Mouse (Mus musculus): ENCODE results near the gene Nfib.
A peak's percentile ranks its signal among the peaks of the same experiment; 100 is the strongest.

Nfib gene

DNA sequence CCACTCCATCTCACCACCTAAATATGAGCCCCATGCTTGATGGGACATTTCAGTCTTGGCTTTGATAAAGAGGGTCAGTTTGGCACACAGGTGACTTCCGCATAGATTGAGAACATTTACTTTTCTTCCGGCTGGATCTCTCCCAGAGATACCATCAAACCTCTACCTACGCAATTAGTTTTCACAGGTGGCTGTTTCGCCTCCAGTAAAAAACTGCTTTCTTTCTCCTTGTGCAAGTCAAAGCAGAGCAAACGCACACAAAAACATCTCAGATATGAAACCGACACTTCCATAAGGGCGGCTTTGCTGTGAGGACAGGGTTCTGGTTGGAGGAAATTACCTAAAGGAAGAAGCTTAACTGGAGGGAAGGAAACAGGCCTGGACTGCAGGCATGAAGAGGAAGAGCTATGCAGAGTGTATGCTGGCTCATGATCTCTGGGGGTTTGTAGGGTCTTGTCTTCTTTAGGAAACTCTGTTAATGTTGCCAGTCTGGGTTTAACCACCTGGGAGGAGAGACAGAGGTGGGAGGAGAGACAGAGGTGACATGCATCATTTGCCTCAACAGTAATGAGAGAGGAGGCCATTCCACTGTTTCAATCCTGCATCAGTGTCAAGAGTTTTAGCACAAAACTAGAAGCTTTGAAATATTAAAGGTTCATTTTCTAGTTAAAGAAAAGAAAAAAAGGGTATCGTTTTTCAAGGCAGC lies 249.8 kb downstream of the Nfib start:
- no peak for DNase-seq

GRCm38 (mm10) chr4:82454989-82455388 lies 250.6 kb downstream of the Nfib start:
- no peak for DNase-seq

- DNase-seq = no peak
Observed at GRCm38 (mm10) chr4:82453341-82453740, 252.2 kb downstream of the Nfib start.

DNA sequence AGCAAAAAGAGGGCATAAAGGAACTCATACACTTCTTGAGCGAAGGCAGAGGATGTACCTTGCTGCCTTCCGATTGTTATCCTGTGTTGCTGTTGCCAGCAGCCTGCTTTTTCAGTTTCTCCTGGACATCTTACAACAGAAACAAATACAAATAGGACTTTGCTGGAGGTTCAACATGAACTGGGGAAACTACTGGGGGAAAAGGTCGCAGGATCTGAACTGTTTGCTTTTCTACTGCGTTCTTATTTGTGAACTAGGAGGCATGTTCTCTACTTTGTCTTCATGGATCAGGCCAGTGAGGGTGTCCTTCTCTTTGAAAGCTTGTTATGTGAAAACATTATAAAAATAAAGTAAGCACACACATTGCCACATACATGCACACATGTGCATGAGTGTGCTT lies 252.6 kb downstream of the Nfib start:
- DNase-seq = no peak

DNA sequence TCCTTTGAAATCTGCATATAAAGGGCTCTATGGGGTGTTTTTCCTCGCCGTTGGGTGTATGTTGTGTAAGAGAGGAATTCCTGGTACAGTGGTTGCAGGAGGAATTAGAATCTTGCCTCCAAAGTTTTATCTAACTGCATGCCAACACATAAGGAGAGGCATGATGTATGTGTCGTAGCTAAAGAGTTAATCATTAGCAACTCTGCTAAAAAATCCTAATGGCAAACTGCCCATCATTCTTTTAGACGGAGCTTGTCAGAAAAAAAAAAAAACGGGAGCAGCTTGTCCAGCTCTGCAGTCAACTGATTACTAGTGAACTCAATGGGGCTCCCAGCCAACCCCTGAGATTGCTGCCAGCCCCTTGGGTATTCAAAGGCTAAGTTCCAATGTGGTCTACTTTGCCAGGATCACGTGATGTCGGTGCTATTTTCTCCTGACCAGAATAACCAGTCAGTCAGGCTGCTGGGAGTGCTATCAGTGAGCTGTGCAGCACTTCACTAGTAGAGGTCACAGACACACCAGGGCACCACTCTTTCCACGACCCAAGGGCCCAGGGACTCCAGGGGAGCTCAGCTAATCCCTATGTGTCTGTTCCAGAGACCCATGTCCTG lies 258.4 kb downstream of the Nfib start:
- DNase-seq = peak; percentile 94

DNA sequence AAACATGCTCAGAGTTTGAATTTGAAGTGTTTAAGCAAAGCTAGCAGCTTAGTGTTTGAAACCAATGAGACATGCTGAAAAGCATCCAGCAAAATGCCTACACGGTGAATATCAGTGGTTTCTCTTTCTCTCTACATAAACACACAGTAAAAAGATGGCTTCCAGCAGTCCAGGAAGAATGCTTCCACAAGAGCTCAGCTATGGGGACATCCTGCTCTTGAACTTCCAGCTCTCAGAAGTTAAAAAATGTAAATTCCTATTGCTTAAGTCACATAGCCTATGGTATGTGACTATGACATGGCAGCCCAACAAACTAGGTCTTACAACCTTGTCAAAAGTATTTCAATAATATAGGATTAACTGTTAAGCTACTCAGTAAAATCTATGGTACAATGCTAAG lies 261.5 kb downstream of the Nfib start:
- no peak for DNase-seq

- peak in 1 of 2 experiments; percentile 57 for DNase-seq
Observed at GRCm38 (mm10) chr4:82443441-82443840, 262.1 kb downstream of the Nfib start.

GRCm38 (mm10) chr4:82443003-82443402 lies 262.5 kb downstream of the Nfib start:
- no peak for DNase-seq

GRCm38 (mm10) chr4:82440606-82441005 lies 264.9 kb downstream of the Nfib start:
- DNase-seq = no peak

GRCm38 (mm10) chr4:82439813-82440212 lies 265.7 kb downstream of the Nfib start:
- DNase-seq = no peak

DNA sequence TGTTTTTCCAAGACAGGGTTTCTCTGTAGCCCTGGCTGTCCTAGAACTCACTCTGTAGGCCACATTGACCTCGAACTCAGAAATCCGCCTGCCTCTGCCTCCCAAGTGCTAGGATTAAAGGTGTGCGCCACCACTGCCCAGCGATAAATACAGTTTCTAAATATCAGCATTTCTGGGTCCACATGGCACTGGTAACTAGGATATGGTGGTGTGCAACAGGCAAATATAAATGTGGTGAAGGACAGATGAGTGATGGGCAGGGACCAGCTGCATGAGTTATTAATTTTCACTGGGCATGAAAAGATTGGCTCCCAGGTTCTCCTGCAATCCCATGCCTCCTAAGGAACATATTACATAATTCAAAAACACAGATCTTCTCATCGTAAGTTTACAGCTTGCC lies 266.9 kb downstream of the Nfib start:
- no peak for DNase-seq

GRCm38 (mm10) chr4:82437533-82438318 lies 267.8 kb downstream of the Nfib start:
- DNase-seq = no peak

DNA sequence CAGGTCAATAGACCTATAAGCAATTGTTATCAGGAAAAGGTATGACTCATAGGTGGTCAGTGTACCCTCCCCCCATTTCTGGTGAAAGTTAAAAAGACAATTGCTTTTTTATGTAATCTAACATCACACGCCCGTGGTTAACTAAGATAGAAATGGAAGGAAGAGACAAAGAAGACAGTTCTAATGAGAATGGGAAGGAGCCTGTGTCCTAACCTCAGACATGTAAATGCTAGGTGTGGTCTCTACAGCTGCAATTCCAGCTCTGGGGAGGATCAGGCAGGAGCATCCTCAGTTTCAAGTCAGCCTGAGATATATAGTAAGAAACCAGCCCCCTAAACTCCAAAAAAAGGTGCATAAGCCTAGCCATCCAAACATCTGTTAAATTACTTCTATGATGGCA lies 268.9 kb downstream of the Nfib start:
- no peak for DNase-seq

DNA sequence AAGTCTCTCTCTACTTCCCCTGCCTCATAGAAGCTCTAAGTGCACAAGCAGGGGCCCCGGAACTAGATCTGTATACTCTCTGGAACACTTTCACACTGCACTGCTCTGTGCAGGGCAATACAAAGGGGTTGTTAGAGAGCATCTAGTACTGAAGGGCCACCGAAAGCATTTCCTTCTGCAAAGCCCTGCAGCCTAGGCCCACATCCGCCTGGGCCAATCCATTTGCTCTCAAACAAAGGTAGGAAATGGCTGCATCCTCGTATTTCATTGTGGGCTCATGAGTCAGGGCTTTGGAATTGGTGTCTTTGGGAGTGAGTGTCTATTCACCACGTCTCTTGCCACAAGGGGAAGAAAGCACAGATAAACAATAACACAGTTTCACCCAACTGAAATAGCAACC lies 269.8 kb downstream of the Nfib start:
- DNase-seq = peak; percentile 53 to 84

DNA sequence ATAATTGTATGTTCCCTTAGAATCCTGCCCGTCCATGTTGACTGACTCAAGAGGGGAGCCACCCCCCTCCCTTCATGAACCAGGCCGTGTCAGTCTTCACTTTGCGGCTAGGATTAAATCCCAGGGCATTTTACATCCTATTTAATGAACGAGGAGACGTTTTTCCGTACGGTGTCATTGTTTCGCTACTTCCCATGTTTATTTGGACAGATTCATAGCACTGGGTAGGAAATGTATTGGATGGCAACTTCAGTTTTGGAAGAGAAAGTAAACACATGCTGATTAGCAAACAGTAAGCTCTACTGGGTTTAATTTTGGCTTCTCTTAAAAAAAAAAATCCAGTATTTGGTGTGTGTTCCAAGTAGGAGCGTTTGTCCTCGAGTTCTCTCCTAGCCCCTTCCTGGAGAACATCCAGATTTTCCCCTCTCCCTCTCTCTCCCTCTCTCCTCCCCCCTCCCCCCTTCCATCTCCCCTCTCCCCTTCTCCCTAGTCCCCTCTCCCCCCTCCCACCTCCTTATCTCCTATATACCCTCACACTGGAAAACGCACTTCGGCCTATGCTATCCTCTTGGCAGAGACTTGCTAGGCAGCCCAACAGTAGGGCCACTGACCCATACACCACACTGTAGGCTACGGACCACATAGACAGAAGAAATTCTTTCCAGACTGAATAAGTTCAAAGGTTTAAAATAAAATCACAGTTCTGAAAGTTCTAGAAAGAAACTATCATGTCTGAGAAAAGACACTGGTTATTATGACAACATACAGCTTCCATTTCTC lies 271.4 kb downstream of the Nfib start:
- no peak for DNase-seq

DNA sequence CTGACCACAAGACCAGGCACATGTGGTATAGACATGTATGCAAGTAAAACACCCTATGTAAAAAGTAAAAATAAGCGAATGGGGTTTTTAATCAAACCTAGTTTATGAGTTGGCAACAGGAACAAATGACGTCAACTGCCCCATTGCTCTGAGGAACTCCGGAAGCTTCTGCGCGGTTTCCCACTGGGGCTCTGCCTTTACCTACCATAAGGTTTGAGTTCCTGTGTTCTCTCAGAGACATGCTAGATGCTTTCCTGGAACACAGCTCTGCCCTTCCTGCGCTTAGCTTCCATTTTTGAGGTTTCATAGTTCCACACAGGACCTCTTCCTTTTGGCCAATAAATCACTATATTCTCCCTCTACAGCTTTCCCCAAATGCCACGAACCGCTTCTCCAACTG lies 273.7 kb downstream of the Nfib start:
- DNase-seq = peak; percentile 28 to 49

- DNase-seq = no peak
Observed at GRCm38 (mm10) chr4:82430802-82431201, 274.7 kb downstream of the Nfib start.

- no peak for DNase-seq
Observed at GRCm38 (mm10) chr4:82426224-82426623, 279.3 kb downstream of the Nfib start.

DNA sequence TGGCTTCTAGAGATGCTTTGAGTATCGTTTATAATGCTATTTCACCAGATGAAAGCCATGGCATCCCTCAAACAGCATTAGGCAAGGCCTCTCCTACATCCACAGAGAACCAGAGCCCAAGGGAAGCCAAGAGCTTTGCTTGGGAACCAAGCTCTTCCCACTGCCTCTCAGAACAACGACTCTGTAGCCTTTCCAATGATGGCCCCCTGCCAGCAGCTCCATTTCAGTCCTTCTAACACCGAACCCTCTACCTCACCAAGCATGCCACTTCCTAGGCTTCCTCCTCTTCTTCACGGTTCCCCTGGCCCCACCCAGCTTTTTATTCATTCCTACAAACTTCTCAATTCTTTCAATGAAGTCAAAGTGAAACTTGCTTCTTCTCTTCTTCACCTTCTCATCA lies 287.3 kb downstream of the Nfib start:
- DNase-seq = peak in 1 of 2 experiments; percentile 38

GRCm38 (mm10) chr4:82415817-82416216 lies 289.7 kb downstream of the Nfib start:
- DNase-seq = no peak

GRCm38 (mm10) chr4:82412651-82413050 lies 292.9 kb downstream of the Nfib start:
- DNase-seq = no peak

DNA sequence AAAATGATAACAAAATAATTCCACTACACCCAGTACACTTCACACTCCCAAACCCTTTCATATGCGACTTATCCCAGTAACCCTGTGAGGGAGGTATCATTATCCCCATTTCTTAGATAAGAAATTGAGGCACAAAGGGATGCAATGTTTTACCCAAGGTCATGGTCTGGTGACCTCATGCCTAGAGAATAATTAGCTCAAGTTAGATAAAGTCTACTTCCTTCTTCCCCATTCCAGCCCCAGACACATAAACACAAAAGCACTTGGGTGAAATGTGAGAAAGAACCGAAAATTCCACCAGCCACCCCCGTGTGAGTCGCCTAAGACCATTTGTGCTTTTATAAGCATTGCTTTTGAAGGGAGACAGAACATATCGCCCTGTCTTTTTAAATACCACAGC lies 293.6 kb downstream of the Nfib start:
- no peak for DNase-seq
